Mouse (Mus musculus) lung, embryonic 14.5 days (tissue): Measurements from ENCODE around the gene Klf15. TPM values are rescaled to one million over a fixed set of nuclear protein-coding genes. Genes with fewer than 3 reads are reported as not detected.

ENCODE experiments used
- ATAC-seq: fragments of 200-750 bp; cut with Nextera tagmentation; 2 replicates; pipeline ENCODE4 v1.8.0; 2017; ENCODE audit warnings: mild to moderate bottlenecking, moderate TSS enrichment, moderate library complexity; ENCODE audit not compliant: insufficient read depth
- DNase-seq: peaks from one replicate; pipeline ENCODE4 v3.0.0-alpha.2; 2015
- H3K27ac ChIP-seq: fragments of 300-500 bp; sonication (generic); 2 replicates; pipeline ENCODE4 v1.5.1; 2014; ENCODE audit warnings: low read depth, mild to moderate bottlenecking, moderate library complexity
- H3K27me3 ChIP-seq: fragments of 300-500 bp; sonication (generic); 2 replicates; pipeline ENCODE4 v1.6.1; 2014; ENCODE audit warnings: low read length, control low read depth; ENCODE audit not compliant: insufficient read depth
- H3K36me3 ChIP-seq: fragments of 300-500 bp; sonication (generic); 2 replicates; pipeline ENCODE4 v1.6.1; 2014; ENCODE audit warnings: control low read depth; ENCODE audit not compliant: insufficient read depth
- H3K4me1 ChIP-seq: fragments of 300-500 bp; sonication (generic); 2 replicates; pipeline ENCODE4 v1.6.1; 2014; ENCODE audit warnings: antibody characterized with exemption, control low read depth; ENCODE audit not compliant: insufficient read depth
- H3K4me2 ChIP-seq: fragments of 300-500 bp; sonication (generic); 2 replicates; pipeline ENCODE4 v1.6.1; 2014; ENCODE audit warnings: mild to moderate bottlenecking
- H3K4me3 ChIP-seq: fragments of 300-500 bp; sonication (generic); 2 replicates; pipeline ENCODE4 v1.5.1; 2014; ENCODE audit warnings: low read depth, low read length
- H3K9ac ChIP-seq: fragments of 300-500 bp; sonication (generic); 2 replicates; pipeline ENCODE4 v1.6.1; 2014
- H3K9me3 ChIP-seq: fragments of 300-500 bp; sonication (generic); 2 replicates; pipeline ENCODE4 v1.6.1; 2016; ENCODE audit warnings: low read depth, low read length, control low read depth
- CTCF ChIP-seq: IDR thresholded peaks from 2 replicates; pipeline ENCODE4 v1.5.1; 2016; ENCODE audit warnings: antibody characterized with exemption, low read depth
- WGBS: fragments of 180-500 bp; shearing (Covaris S2); extraction: QIAGEN DNeasy Blood & Tissue Kit; methylation state at CpG from one replicate; pipeline ENCODE4 v1.1.7; 2014; 5-methylcytosine and 5-hydroxymethylcytosine counted together
- polyA plus RNA-seq: library from polyadenylated mRNA; unstranded; fragments of >200 nt; fragmentation: Nextera tagmentation; extraction: Ambion mirVana; gene quantifications from 2 replicates; pipeline ENCODE4 v1.2.1, GENCODE M21; 2014

Gene Klf15
- polyA plus RNA-seq, 1 experiment from 2014 or later = 8.1 TPM

- Histone ChIP-seq H3K4me3 (no peak overlapping the region), H3K4me2 (no peak overlapping the region), H3K4me1 (no peaks in the 10 kb centered on the region), H3K27me3 (no peaks in the 10 kb centered on the region), H3K36me3 (no peaks in the 10 kb centered on the region), H3K9me3 (no peaks in the 10 kb centered on the region), H3K27ac (no peak overlapping the region), H3K9ac (no peak overlapping the region)
- ATAC-seq (no peak), DNase-seq (no peak)
- 81% methylated on average over 3 of the region's 3 CpGs for WGBS
- no peak for TF ChIP-seq CTCF
Measured at GRCm38 (mm10) chr6:90489532-90489931, 27.2 kb downstream of the Klf15 start.

- Histone ChIP-seq H3K27ac (no peak overlapping the region), H3K4me3 (no peak overlapping the region), H3K27me3 (no peaks in the 10 kb centered on the region), H3K4me1 (no peaks in the 10 kb centered on the region), H3K9me3 (no peaks in the 10 kb centered on the region), H3K4me2 (no peak overlapping the region), H3K36me3 (no peaks in the 10 kb centered on the region), H3K9ac (no peak overlapping the region)
- no peak for TF ChIP-seq CTCF
- WGBS = 73% methylated on average over 2 of the region's 2 CpGs
- DNase-seq (no peak), ATAC-seq (no peak)
Measured at GRCm38 (mm10) chr6:90490976-90491375, 28.6 kb downstream of the Klf15 start.

GRCm38 (mm10) chr6:90491956-90492744 is 29.8 kb downstream of the Klf15 start:
- Histone ChIP-seq H3K36me3 (no peaks in the 10 kb centered on the region), H3K9ac (no peak overlapping the region), H3K27me3 (no peaks in the 10 kb centered on the region), H3K27ac (no peak overlapping the region), H3K4me3 (no peak overlapping the region), H3K4me2 (no peak overlapping the region), H3K4me1 (no peaks in the 10 kb centered on the region), H3K9me3 (no peaks in the 10 kb centered on the region)
- 68% methylated on average over 10 of the region's 10 CpGs for WGBS
- ATAC-seq = no peak
- DNase-seq = no peak
- TF ChIP-seq CTCF = no peak

- WGBS = 63% methylated on average over 3 of the region's 3 CpGs
- H3K4me2 ChIP-seq = no peak overlapping the region
- H3K36me3 ChIP-seq = no peaks in the 10 kb centered on the region
- TF ChIP-seq CTCF = no peak
- no peak for ATAC-seq
- DNase-seq = no peak
- H3K27me3 ChIP-seq = no peaks in the 10 kb centered on the region
- H3K9ac ChIP-seq = no peak overlapping the region
- H3K4me3 ChIP-seq = no peak overlapping the region
- H3K27ac ChIP-seq = no peak overlapping the region
- no peaks in the 10 kb centered on the region for H3K9me3 ChIP-seq
- no peaks in the 10 kb centered on the region for H3K4me1 ChIP-seq
Measured at GRCm38 (mm10) chr6:90494155-90494554, 31.8 kb downstream of the Klf15 start.

GRCm38 (mm10) chr6:90494566-90494965 is 32.2 kb downstream of the Klf15 start:
- ATAC-seq (no peak), DNase-seq (no peak)
- no peaks in the 10 kb centered on the region for H3K36me3 ChIP-seq

GRCm38 (mm10) chr6:90495282-90495912 is 33.0 kb downstream of the Klf15 start:
- ATAC-seq = no peak
- no peak overlapping the region for H3K27ac ChIP-seq
- 50% methylated on average over 6 of the region's 7 CpGs for WGBS
- H3K4me3 ChIP-seq = no peak overlapping the region
- DNase-seq = no peak
- H3K27me3 ChIP-seq = no peaks in the 10 kb centered on the region
- H3K4me2 ChIP-seq = no peak overlapping the region
- no peak overlapping the region for H3K9ac ChIP-seq
- no peaks in the 10 kb centered on the region for H3K36me3 ChIP-seq
- TF ChIP-seq CTCF = no peak
- H3K9me3 ChIP-seq = no peaks in the 10 kb centered on the region
- no peaks in the 10 kb centered on the region for H3K4me1 ChIP-seq

More at GRCm38 (mm10) chr6:90494566-90494965, 32.2 kb downstream of the Klf15 start:
- Histone ChIP-seq H3K27ac (no peak overlapping the region), H3K4me2 (no peak overlapping the region), H3K9me3 (no peaks in the 10 kb centered on the region), H3K4me1 (no peaks in the 10 kb centered on the region), H3K9ac (no peak overlapping the region), H3K27me3 (no peaks in the 10 kb centered on the region), H3K4me3 (no peak overlapping the region)
- no peak for TF ChIP-seq CTCF
- 86% methylated on average over 3 of the region's 3 CpGs for WGBS

GRCm38 (mm10) chr6:90496217-90496616 is 33.8 kb downstream of the Klf15 start:
- Histone ChIP-seq H3K4me1 (no peaks in the 10 kb centered on the region), H3K27me3 (no peaks in the 10 kb centered on the region), H3K4me3 (no peak overlapping the region), H3K9ac (no peak overlapping the region), H3K36me3 (no peaks in the 10 kb centered on the region), H3K27ac (no peak overlapping the region), H3K9me3 (no peaks in the 10 kb centered on the region), H3K4me2 (no peak overlapping the region)
- no peak for TF ChIP-seq CTCF
- WGBS = 59% methylated on average over 3 of the region's 3 CpGs
- DNase-seq (no peak), ATAC-seq (no peak)
